Mouse (Mus musculus): Measurements from ENCODE around the gene Kcnip4.

Gene Kcnip4

GRCm38 (mm10) chr5:48551753-48552152 is 973.0 kb downstream of the Kcnip4 start:
- DNase-seq (ENCODE audit: low read depth) = no peak

- no peak for DNase-seq (ENCODE audit: low read depth)
These were observed 978.9 kb downstream of the Kcnip4 start for GRCm38 (mm10) chr5:48545825-48546224.

- no peak for DNase-seq (ENCODE audit: low read depth)
These were observed 979.6 kb downstream of the Kcnip4 start for GRCm38 (mm10) chr5:48544784-48545734.

GRCm38 (mm10) chr5:48518035-48518434 is 1006.7 kb downstream of the Kcnip4 start:
- DNase-seq (ENCODE audit: low read depth) = no peak

GRCm38 (mm10) chr5:48513354-48513753 is 1011.4 kb downstream of the Kcnip4 start:
- no peak for DNase-seq (ENCODE audit: low read depth)

- DNase-seq (ENCODE audit: low read depth) = no peak
These were observed 1013.4 kb downstream of the Kcnip4 start for GRCm38 (mm10) chr5:48511357-48511756.

GRCm38 (mm10) chr5:48510241-48510640 is 1014.5 kb downstream of the Kcnip4 start:
- no peak for DNase-seq (ENCODE audit: low read depth)

GRCm38 (mm10) chr5:48509194-48509930 is 1015.3 kb downstream of the Kcnip4 start:
- no peak for DNase-seq (ENCODE audit: low read depth)

GRCm38 (mm10) chr5:48503094-48503493 is 1021.6 kb downstream of the Kcnip4 start:
- no peak for DNase-seq (ENCODE audit: low read depth)

GRCm38 (mm10) chr5:48502442-48502841 is 1022.3 kb downstream of the Kcnip4 start:
- no peak for DNase-seq (ENCODE audit: low read depth)

- DNase-seq (ENCODE audit: low read depth) = no peak
These were observed 1024.5 kb downstream of the Kcnip4 start for GRCm38 (mm10) chr5:48500204-48500603.

GRCm38 (mm10) chr5:48490864-48491477 is 1033.7 kb downstream of the Kcnip4 start:
- DNase-seq (ENCODE audit: low read depth) = no peak

GRCm38 (mm10) chr5:48489549-48490288 is 1035.0 kb downstream of the Kcnip4 start:
- no peak for DNase-seq (ENCODE audit: low read depth)

GRCm38 (mm10) chr5:48483112-48483511 is 1041.6 kb downstream of the Kcnip4 start:
- DNase-seq (ENCODE audit: low read depth) = no peak

- DNase-seq (ENCODE audit: low read depth) = no peak
These were observed 1064.5 kb downstream of the Kcnip4 start for GRCm38 (mm10) chr5:48460221-48460620.

- DNase-seq (ENCODE audit: low read depth) = no peak
These were observed 1075.8 kb downstream of the Kcnip4 start for GRCm38 (mm10) chr5:48448888-48449287.

GRCm38 (mm10) chr5:48430459-48430858 is 1094.2 kb downstream of the Kcnip4 start:
- peak; percentile 57 for DNase-seq (ENCODE audit: low read depth)

- DNase-seq (ENCODE audit: low read depth) = peak; percentile 31
These were observed 1102.8 kb downstream of the Kcnip4 start for GRCm38 (mm10) chr5:48421957-48422356.

GRCm38 (mm10) chr5:48419741-48420140 is 1105.0 kb downstream of the Kcnip4 start:
- DNase-seq (ENCODE audit: low read depth) = peak; percentile 67

GRCm38 (mm10) chr5:48412261-48412660 is 1112.4 kb downstream of the Kcnip4 start:
- DNase-seq (ENCODE audit: low read depth) = no peak

- DNase-seq (ENCODE audit: low read depth) = no peak
These were observed 1113.2 kb downstream of the Kcnip4 start for GRCm38 (mm10) chr5:48411462-48411861.

GRCm38 (mm10) chr5:48410348-48410747 is 1114.4 kb downstream of the Kcnip4 start:
- no peak for DNase-seq (ENCODE audit: low read depth)
